Mouse (Mus musculus): ENCODE data around the gene Nfya. TPM values are rescaled to one million over a fixed set of nuclear protein-coding genes. Genes with fewer than 3 reads are reported as not detected.

The Nfya gene
- polyA plus RNA-seq, 1 experiment = 54.8 TPM

DNA sequence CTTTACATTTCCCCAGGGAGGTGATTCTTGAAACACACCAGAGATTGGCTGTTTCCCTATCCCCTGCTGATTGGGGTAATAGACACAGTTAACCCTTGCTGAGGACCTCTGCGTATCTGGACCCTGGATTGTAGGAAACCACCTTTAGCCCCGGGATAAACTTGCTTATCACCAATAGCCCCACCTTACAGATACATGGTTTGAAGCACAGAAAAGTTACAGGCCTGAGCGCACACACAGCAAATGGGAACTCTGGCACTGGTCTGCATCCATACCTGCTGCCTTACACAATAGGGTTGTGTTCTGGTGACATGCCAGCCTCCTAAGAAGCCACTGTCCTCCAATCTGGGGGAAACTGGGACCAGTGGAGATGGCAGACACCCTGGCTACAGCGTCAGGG is 63.9 kb downstream of the Nfya start:
- no peak for DNase-seq (ENCODE audit: low read depth)

DNA sequence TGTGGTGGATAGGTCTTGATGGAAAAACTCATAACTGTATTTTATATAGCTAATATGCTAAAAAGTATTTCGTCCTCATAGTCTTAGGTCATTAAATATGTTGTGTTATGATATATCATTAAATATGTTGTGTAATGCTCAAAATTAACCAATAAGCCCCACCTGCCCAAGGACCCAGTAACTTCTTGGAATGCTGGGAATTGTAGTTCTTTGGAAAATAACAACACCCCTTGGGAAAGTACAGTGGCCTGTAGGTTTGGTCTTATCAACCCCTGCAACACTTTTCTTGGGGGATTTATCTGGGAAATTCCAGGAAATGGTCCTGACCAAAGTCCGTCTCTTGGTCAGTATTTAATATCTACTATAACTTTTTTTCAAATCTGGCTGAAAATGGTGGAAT is 66.6 kb downstream of the Nfya start:
- DNase-seq (ENCODE audit: low read depth) = no peak

DNA sequence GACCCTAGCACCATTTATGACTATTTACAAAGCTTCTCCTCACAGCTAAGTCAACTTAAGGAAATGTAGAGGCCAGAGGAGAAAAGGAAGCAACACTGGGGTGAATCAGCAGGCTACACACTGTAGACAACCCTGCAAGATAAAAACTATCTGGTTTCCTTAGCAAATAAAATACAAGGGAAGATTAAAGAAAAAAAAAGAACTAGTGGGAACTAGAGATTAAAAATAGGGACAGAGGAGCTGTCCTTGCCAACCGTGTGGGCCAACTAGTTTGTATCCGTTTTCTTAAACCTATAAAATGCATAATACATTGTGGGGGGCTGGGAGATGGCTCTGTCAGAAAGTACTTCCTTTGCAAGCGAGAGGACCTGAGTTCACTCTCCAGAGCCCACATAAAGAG is 67.8 kb downstream of the Nfya start:
- no peak for DNase-seq (ENCODE audit: low read depth)

DNA sequence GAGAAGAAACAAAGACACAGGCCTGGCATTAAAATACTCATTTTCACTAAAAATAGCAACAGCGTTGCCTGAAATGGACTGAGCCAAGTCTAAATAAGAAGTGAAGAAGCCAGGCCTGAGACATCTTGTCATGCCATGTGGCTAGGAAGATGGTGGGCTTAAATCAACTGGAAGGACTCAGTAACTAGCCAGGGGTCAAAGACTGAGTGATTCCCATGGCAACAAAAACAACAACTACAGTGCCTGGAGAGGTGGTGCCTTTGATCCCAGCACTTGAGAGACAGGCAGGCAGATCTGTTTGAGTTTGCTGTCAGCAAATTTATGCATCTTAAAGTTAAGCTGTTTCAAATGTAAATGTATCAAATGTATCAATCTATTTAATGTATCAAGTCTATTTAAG is 69.4 kb downstream of the Nfya start:
- DNase-seq (ENCODE audit: low read depth) = no peak

Other genes with a start within 250 kb of the Nfya start
- 0.25 and 0.58 TPM in 2 replicates for gene A530064D06Rik, start 242.6 kb downstream of the Nfya start, polyA plus RNA-seq (2012; rRNA removed)
- 0.14 TPM in 1 of 2 replicates, not detected in the other for gene Trem1, start 177.1 kb downstream of the Nfya start, polyA plus RNA-seq (2012; rRNA removed)
- not detected in 2 replicates for gene Trem3, start 162.1 kb downstream of the Nfya start, polyA plus RNA-seq (2012; rRNA removed)
- gene Treml4, start 145.6 kb downstream of the Nfya start, polyA plus RNA-seq (2012; rRNA removed) = 0.94 and 1.0 TPM in 2 replicates
- gene Treml2, start 110.4 kb downstream of the Nfya start, polyA plus RNA-seq (2012; rRNA removed) = 0.38 and 0.53 TPM in 2 replicates
- 0.53 and 0.89 TPM in 2 replicates for gene B430306N03Rik, start 93.8 kb downstream of the Nfya start, polyA plus RNA-seq (2012; rRNA removed)
- gene Trem2, start 63.5 kb downstream of the Nfya start, polyA plus RNA-seq (2012; rRNA removed) = 10.2 and 16.3 TPM in 2 replicates
- gene Treml1, start 50.0 kb downstream of the Nfya start, polyA plus RNA-seq (2012; rRNA removed) = 0.28 and 0.29 TPM in 2 replicates
- 13.3 and 16.2 TPM in 2 replicates for gene Oard1, start 108 bp upstream of the Nfya start, polyA plus RNA-seq (2012; rRNA removed)
- 0.33 and 0.92 TPM in 2 replicates for gene Apobec2, start 23.0 kb upstream of the Nfya start, polyA plus RNA-seq (2012; rRNA removed)
- 0.42 and 1.1 TPM in 2 replicates for gene Tspo2, start 41.6 kb upstream of the Nfya start, polyA plus RNA-seq (2012; rRNA removed)
- 1.5 and 1.8 TPM in 2 replicates for gene Unc5cl, start 45.0 kb upstream of the Nfya start, polyA plus RNA-seq (2012; rRNA removed)

Measured in gonadal fat pad, adult 2 months (tissue).